Mouse (Mus musculus): ENCODE data around the gene Il4ra. TPM values are rescaled to one million over a fixed set of nuclear protein-coding genes. Genes with fewer than 3 reads are reported as not detected.

The Il4ra gene
- total and polyA plus RNA-seq, 3 experiments = 13.2 to 20.1 (median 14.3) TPM

DNA sequence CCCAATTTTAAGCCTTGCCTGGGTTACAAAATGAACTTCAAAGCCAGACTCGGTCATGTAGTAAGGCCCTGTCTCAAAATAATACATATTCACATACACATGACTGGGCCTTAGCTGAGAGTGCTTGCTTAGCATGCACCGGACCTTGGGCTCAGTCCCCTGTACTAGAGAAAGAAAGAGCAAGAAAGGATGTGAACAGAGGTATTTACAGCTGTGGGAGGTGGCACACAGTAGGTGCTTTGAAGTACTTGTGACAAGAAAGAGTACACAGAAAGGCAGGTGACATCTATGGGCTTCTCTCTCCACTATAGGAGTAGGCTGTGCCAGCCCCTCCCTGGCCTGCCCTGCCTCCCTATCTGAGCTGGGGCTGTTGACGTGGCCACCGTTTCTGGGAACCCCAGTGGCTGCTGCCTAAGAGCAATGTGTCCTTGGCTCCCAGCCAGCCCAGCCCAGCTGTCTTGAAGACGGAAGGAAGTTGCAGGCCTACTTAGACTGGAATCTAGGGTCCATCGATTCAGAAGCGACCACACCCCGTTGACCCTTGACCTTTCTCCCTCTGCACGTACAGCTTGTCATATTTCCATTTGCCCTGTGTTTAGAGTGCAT is 9.3 kb downstream of the Il4ra start:
- TF ChIP-seq CTCF (IDR thresholded peaks at IDR 0.05) (no peak), EP300 (IDR thresholded peaks at IDR 0.05; ENCODE audit: insufficient read depth, low read depth, low read length) (peak; percentile 95), POLR2A (IDR thresholded peaks at IDR 0.05; ENCODE audit: insufficient read depth, low read depth, low read length) (0 out of 2 replicates have a peak, but pooled peaks have one; percentile 12)
- Histone ChIP-seq H3K4me3 (no peak overlapping the region), H3K36me3 (ENCODE audit: control insufficient read depth, insufficient read depth, low read length) (peaks cover 3% of the 10 kb centered on the region), H3K4me1 (ENCODE audit: control insufficient read depth, insufficient read depth, low read length) (peaks cover 46% of the 10 kb centered on the region), H3K79me2 (replicated peaks; ENCODE audit: control insufficient read depth, insufficient read depth, low read length) (no peaks in the 10 kb centered on the region), H3K9ac (ENCODE audit: low read depth, low read length) (no peak overlapping the region), H3K27ac (peak overlapping the region; percentile 60), H3K27me3 (ENCODE audit: control insufficient read depth, insufficient read depth, low read length) (no peaks in the 10 kb centered on the region)
- 37% methylated on average over 9 of the region's 9 CpGs for WGBS
- intact Hi-C loops (cut with DNase I) = no loop called here
- DNase-seq = peak; percentile 90 to 92

DNA sequence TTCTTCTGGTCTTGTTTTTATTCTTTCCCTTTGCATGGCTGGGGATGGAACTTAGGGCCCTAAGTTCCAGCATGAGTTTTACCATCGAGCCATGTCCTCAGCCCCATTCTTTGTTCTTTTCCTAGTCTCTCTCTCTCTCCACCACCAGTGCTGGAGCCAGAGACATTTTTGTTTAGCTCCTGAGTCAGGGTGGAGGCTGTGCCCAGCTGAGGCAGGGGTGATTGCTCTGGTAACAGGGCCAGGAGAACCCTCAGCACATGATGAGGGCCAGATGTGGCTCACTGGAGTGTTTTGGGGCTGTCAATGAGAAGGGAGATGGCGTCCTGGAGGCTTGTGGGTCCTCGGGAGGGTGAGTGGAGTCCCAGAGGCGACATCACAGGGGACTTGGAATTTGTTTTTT is 10.5 kb downstream of the Il4ra start:
- 73% methylated on average over 4 of the region's 4 CpGs for WGBS
- intact Hi-C loops (cut with DNase I) = loop anchor here (2.0 kb wide), 1 partner anchor 16 kb away; no protein-coding TSS in a partner anchor
- DNase-seq = no peak
- Histone ChIP-seq H3K27ac (peak overlapping the region; percentile 23; the same call in 1 of the 2 replicates), H3K9ac (ENCODE audit: low read depth, low read length) (no peak overlapping the region), H3K4me3 (no peak overlapping the region), H3K79me2 (replicated peaks; ENCODE audit: control insufficient read depth, insufficient read depth, low read length) (no peaks in the 10 kb centered on the region), H3K36me3 (ENCODE audit: control insufficient read depth, insufficient read depth, low read length) (peaks cover 3% of the 10 kb centered on the region), H3K27me3 (ENCODE audit: control insufficient read depth, insufficient read depth, low read length) (no peaks in the 10 kb centered on the region), H3K4me1 (ENCODE audit: control insufficient read depth, insufficient read depth, low read length) (peaks cover 41% of the 10 kb centered on the region)
- TF ChIP-seq EP300 (IDR thresholded peaks at IDR 0.05; ENCODE audit: insufficient read depth, low read depth, low read length) (no peak), CTCF (IDR thresholded peaks at IDR 0.05) (no peak), POLR2A (IDR thresholded peaks at IDR 0.05; ENCODE audit: insufficient read depth, low read depth, low read length) (no peak)

DNA sequence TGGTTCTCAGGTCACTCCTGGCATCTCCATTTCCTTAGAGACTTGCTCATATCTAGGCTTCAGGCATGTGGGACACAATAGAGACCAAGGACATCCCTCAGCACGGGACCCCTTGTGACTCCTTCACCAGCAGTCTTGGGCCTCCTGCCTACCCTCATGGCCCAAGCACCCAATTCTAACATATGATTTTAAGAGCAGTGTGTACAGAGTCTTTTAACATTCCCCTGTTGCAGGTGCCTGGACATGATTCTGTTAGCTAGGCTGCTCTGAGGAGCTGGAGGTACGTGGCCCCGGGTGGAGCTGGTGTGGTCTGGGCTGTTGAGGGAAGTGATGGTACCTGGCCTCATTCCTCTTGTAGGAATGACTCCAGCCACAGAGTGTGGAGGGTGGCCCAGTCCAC is 11.2 kb downstream of the Il4ra start:
- Histone ChIP-seq H3K27ac (no peak overlapping the region; the same call in 1 of the 2 replicates), H3K9ac (ENCODE audit: low read depth, low read length) (no peak overlapping the region), H3K36me3 (ENCODE audit: control insufficient read depth, insufficient read depth, low read length) (peaks cover 3% of the 10 kb centered on the region), H3K27me3 (ENCODE audit: control insufficient read depth, insufficient read depth, low read length) (no peaks in the 10 kb centered on the region), H3K4me3 (no peak overlapping the region), H3K4me1 (ENCODE audit: control insufficient read depth, insufficient read depth, low read length) (peaks cover 41% of the 10 kb centered on the region), H3K79me2 (replicated peaks; ENCODE audit: control insufficient read depth, insufficient read depth, low read length) (no peaks in the 10 kb centered on the region)
- no peak for TF ChIP-seq POLR2A (IDR thresholded peaks at IDR 0.05; ENCODE audit: insufficient read depth, low read depth, low read length)
- TF ChIP-seq CTCF (IDR thresholded peaks at IDR 0.05) = no peak
- no peak for TF ChIP-seq EP300 (IDR thresholded peaks at IDR 0.05; ENCODE audit: insufficient read depth, low read depth, low read length)
- WGBS = 74% methylated on average over 3 of the region's 3 CpGs
- no peak for DNase-seq
- intact Hi-C loops (cut with DNase I) = loop anchor here (2.0 kb wide), 1 partner anchor 16 kb away; no protein-coding TSS in a partner anchor

DNA sequence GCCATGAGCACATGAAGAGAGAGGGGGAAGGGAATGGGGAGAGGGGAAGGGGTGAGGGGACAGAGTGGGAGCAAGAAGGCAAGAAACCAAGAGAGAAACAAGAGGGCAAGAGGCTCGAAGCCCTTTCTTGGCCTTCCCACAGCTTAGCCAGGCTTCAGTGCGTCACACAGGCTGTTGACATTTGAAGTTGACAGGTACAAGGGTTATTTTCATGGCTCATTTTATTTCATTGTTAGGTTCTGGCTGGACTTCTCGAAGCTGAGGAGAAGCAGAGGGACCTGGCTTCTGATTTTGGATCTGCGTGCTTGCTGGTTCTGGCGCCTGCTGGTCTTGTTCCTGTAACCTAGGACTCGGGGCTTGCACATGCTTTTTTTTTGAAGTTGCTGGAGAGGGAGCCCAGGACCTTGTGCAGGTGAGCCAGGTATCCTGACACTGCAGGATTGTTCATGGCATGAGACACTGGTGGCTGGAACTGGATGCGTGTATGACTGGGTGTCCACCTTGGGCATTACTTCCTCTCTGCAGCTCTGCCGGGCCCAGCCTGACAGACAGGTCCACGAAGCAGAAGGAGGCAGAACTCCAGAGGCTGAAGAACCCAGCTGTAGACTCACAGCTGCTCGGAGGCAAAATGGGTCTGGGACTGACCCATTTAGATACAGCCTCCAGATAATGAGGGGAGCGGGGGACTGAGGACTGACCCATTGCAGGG is 12.6 kb downstream of the Il4ra start:
- intact Hi-C loops (cut with DNase I) = no loop called here
- Histone ChIP-seq H3K79me2 (replicated peaks; ENCODE audit: control insufficient read depth, insufficient read depth, low read length) (no peaks in the 10 kb centered on the region), H3K9ac (ENCODE audit: low read depth, low read length) (no peak overlapping the region), H3K36me3 (ENCODE audit: control insufficient read depth, insufficient read depth, low read length) (peaks cover 3% of the 10 kb centered on the region), H3K4me3 (no peak overlapping the region), H3K4me1 (ENCODE audit: control insufficient read depth, insufficient read depth, low read length) (peaks cover 31% of the 10 kb centered on the region), H3K27me3 (ENCODE audit: control insufficient read depth, insufficient read depth, low read length) (no peaks in the 10 kb centered on the region), H3K27ac (no peak overlapping the region)
- DNase-seq = no peak
- TF ChIP-seq CTCF (IDR thresholded peaks at IDR 0.05) = no peak
- TF ChIP-seq EP300 (IDR thresholded peaks at IDR 0.05; ENCODE audit: insufficient read depth, low read depth, low read length) = no peak
- TF ChIP-seq POLR2A (IDR thresholded peaks at IDR 0.05; ENCODE audit: insufficient read depth, low read depth, low read length) = no peak
- WGBS = 71% methylated on average over 11 of the region's 11 CpGs

DNA sequence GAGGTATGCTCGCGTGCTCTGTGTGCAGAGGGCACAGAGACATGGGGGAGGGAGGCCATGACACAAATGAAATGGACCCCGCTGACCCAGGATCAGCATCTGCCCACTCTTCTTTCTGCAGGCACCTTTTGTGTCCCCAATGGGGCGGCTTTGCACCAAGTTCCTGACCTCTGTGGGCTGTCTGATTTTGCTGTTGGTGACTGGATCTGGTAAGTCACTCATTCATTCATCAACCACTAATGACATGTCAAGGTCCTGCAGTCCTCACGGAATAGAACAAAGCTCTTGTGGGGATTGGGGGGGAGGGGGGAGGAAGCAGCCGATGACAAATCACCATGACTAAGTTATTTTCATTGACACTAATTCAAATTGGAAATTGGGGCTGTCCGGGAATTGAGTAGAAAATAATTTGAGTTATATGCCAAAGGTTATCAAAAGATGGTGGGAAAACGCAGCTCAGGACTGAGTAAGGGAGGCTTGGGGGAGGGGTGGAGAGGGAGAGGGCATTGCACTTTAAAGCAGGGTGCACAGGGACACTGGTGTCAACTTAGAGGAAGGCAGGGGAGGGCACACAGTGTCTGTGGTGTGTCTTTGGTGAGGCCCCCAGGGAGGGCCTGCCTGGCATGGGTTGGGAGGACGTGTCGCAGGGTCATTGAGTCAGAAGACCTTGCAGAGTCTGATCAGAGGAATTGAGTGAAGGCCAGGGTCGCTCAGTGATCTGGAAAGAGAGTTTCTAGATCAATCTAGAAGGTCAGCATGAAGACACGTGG is 13.8 kb downstream of the Il4ra start:
- Histone ChIP-seq H3K4me3 (no peak overlapping the region), H3K79me2 (replicated peaks; ENCODE audit: control insufficient read depth, insufficient read depth, low read length) (no peaks in the 10 kb centered on the region), H3K27me3 (ENCODE audit: control insufficient read depth, insufficient read depth, low read length) (no peaks in the 10 kb centered on the region), H3K9ac (ENCODE audit: low read depth, low read length) (no peak overlapping the region), H3K4me1 (ENCODE audit: control insufficient read depth, insufficient read depth, low read length) (peaks cover 20% of the 10 kb centered on the region), H3K36me3 (ENCODE audit: control insufficient read depth, insufficient read depth, low read length) (peaks cover 3% of the 10 kb centered on the region), H3K27ac (peak overlapping the region; percentile 37)
- intact Hi-C loops (cut with DNase I) = no loop called here
- 69% methylated on average over 12 of the region's 12 CpGs for WGBS
- no peak for TF ChIP-seq POLR2A (IDR thresholded peaks at IDR 0.05; ENCODE audit: insufficient read depth, low read depth, low read length)
- no peak for DNase-seq

Measured in heart, adult 2 months (tissue).